Mouse (Mus musculus) heart, adult 2 months (tissue): Measurements from ENCODE around the gene 9530077C05Rik.

ENCODE experiments used
- CTCF ChIP-seq: fragments of 200-600 bp; IDR thresholded peaks from 2 replicates; pipeline ENCODE4 v1.8.1; 2022; ENCODE audit warnings: antibody characterized with exemption, mild to moderate bottlenecking, moderate library complexity
- POLR2A ChIP-seq: fragments of 200-500 bp; IDR thresholded peaks from 2 replicates; pipeline ENCODE4 v1.6.1; 2011; ENCODE audit warnings: mild to moderate bottlenecking, low read depth, low read length, control low read depth; ENCODE audit not compliant: insufficient read depth

GRCm38 (mm10) chr9:22368030-22368429, 43.3 kb upstream of the 9530077C05Rik start:
- TF ChIP-seq CTCF = no peak
- TF ChIP-seq POLR2A = no peak
